Mouse (Mus musculus) thymus, adult 2 months (tissue): Measurements from ENCODE around the gene Cdc42ep2.

ENCODE experiments used
- CTCF ChIP-seq: fragments of 200-500 bp; IDR thresholded peaks from 2 replicates; pipeline ENCODE4 v1.5.1; 2012; ENCODE audit warnings: mild to moderate bottlenecking, control low read depth, low read length, moderate library complexity, borderline replicate concordance; ENCODE audit not compliant: control insufficient read depth, poor library complexity, insufficient read depth; ENCODE audit errors: extremely low read depth
- POLR2A ChIP-seq: fragments of 200-500 bp; IDR thresholded peaks from 2 replicates; pipeline ENCODE4 v1.6.1; 2012; ENCODE audit warnings: mild to moderate bottlenecking, low read length, control low read depth, moderate library complexity; ENCODE audit not compliant: control insufficient read depth, poor library complexity, insufficient read depth; ENCODE audit errors: extremely low read depth

DNA sequence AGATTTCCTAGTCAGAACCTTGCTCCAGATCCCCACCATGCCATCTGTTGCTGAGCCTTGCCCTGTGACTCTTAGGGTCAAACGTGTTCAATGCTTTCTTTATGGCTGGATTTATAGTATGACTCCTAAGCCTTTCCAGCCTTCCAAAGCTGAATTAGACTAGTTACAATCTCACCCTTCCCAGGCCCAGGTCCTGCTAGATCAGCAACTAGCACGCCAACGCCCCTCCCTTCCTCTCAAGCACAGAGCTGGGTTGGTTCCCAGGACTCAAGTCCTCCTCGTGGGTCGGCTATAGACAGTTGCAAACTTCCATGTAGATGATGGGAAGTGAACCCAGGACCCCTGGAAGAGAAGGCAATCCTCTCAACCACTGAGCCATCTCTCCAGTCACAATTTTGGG, 11.1 kb upstream of the Cdc42ep2 start:
- TF ChIP-seq CTCF (no peak), POLR2A (no peak)
